Mouse (Mus musculus) A20 (cell line): ENCODE measurements at regions not wholly inside any gene's neighbourhood (a gene's known extent, or its start where the extent isn't known, plus 50 kb on each side); places are given as distances from the start of the nearest gene placed in this dataset.

Experiments
- DNase-seq: peaks from one replicate; pipeline ENCODE4 v3.0.0-alpha.2; 2011; ENCODE audit warnings: low read depth, low spot score

- DNase-seq = no peak
Measured at GRCm38 (mm10) chr3:45981851-45982250, 466.2 kb downstream of the Pabpc4l start.

- DNase-seq = no peak
Measured at GRCm38 (mm10) chr3:45968655-45969054, 479.4 kb downstream of the Pabpc4l start.

GRCm38 (mm10) chr3:45934435-45934834 lies 513.6 kb downstream of the Pabpc4l start:
- DNase-seq = no peak

- peak; percentile 12 for DNase-seq
Measured at GRCm38 (mm10) chr3:45924338-45924737, 523.7 kb downstream of the Pabpc4l start.
